Mouse (Mus musculus) c-Kit-positive CD71-negative TER-119-negative erythroid progenitor cells, embryonic 14.5 days (primary cell): ENCODE measurements around the gene H2-Aa.
"Not testable (repeated sequence)": the region's sequence is repeated elsewhere in the genome, so short reads cannot be mapped to it uniquely, and the experiment has no call there.

Source experiments
- DNase-seq: peaks from one replicate; pipeline ENCODE4 v3.0.0-alpha.2; 2013; ENCODE audit warnings: low read depth

H2-Aa gene

DNA sequence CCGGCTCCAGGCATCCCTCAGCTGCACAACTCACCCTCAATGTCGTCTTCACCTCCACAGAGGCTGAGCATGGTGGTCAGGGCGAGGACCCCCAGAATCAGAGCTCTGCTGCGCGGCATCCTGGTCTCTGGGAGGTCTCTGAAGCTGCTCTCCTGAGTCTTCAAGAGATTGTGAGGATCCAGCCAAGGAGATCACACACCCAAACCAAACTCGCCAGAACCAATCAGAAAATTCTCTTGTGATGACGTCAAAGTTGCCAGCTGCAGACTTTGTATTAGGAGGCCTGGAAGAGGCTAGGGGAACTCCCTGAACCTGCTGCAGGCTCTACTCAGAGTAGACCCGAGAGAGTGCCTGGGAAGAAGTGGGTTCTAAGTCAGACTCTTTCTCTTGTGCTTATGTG is at the start of gene H2-Aa:
H2-Aa (minus strand) TSS at position 176 of the 400 bp plus-strand sequence.
- peak; percentile 82 for DNase-seq

DNA sequence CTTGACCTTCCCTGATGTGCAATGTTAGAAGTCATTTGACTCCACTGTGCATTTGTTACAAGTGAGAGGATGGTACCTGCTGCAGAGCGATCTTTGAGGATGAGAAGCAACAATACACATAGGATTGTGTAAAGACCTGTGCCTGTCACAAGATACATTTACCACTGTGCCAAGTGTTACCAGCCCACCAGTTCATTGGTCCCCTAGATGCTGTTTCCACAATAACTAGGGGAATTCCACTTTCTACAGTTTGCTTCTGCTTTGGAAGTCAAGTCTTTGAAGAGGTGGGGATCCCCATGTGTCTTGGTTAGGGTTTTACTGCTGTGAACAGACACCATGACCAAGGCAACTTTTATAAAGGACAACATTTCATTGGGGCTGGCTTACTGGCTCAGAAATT is 43.6 kb upstream of the H2-Aa start:
- no peak for DNase-seq

DNA sequence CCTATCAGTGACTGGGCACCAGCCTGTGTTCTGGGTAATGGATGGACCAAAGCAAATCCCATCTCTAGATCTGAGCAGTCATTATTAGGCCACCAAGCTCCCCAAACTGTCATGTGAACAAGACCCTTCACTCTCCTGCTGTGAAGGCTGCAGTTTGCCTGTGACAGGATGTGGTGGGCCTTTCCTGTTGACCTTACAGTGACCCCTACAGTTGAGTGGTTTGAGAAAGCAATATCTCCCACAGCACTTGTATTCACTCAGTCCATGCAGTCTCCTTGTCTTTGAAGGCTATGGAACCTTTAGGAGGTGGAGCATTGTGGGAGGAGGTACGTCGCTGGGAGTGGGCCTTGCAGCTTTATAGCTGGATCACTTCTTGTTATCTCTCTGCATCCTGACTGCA is 42.2 kb upstream of the H2-Aa start:
- no peak for DNase-seq

DNA sequence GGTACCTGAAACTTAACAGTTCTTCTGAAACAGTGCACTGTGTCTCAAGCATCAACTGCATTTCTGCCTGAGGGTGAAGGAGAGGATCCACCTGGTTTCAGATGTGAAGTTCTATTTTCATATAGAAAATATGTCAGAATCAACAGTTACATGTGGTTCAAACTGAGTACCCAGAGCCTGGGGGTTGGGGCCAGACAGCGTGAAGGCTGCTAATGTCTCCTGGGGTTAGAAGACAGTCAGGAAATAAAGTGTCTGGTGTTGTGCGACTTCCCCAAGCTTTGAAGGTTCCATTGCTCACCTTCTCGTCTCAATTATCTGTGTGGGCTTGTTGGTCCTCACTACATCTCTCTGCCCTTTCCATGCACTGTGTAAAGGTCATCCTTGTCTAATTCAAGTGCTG is 38.8 kb upstream of the H2-Aa start:
- DNase-seq = no peak

DNA sequence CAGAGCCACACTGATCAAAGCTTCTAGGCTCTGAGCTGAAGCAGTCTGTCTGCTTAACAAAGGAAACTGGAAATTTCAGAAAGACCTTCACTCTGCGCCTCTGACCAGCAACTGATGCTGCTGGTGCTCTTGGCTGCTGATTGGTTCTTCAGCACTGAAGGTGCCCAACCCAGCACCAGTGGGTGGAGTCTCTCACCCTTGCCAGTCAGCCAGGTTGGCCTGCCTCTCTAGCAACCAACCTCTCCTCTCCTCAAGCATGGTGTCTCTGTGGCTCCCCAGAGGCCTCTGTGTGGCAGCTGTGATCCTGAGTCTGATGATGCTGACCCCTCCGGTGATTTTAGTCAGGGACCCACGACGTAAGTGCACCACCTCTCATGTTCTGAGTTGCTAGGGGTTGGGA is 37.8 kb upstream of the H2-Aa start, which contains the start of gene H2-Eb2:
H2-Eb2 (plus strand) TSS at position 230 of the 400 bp plus-strand sequence.
- DNase-seq = no peak

DNA sequence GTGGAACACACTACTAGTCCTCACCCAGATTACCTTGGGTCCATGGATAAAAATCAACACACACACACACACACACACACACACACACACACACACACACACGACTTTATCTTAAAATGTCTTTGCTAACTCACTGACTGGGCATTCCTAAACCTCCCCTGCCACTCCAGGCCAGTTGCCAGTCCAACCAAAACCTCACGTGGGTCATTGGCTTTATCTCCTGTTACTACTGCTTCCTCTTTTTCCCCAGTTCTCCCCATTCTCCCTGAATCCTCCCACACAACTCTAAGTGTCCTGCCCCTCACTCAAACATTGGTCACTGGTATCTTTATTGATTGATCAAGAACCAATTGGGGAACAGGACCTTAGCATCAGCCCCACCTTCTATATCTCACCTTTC is 29.7 kb upstream of the H2-Aa start:
- no peak for DNase-seq

DNA sequence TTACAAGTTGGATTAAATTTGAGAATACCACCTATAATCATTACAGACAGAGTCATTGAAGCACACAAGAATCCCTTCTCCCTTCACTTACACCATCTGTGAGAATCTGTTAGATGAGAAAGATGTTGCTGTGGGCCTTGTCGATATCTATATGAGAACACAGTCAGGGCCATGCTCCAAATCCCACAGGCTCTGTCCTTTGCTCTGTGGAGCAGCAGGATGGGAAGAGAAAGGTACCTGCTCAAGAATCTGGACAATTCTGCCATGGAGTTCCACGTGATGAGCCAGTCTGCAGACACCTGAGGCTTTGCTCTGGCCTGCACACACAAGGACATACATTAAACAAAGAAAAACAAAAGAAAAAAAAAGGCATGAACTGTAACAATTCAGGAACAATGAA is 29.1 kb upstream of the H2-Aa start:
- DNase-seq = no peak

DNA sequence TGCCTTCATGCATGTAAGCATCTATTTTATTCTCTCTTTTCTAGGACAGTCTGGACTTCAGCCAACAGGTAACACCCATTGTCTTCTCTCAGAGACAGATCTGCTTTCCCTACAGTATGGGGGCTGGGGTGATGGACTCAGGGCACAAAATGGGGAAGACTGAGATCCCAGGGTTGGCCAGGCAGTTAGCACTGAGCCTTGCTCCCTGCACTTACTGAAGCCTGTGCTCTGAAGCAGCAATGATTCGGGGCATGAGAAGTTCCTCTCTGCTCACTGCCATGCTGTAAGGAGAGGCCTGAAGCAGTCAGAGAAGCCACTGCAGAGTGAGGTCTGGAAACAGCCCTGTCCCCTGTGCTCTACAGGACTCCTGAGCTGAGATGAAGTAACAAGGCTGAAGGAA is 27.9 kb upstream of the H2-Aa start:
- DNase-seq = no peak

DNA sequence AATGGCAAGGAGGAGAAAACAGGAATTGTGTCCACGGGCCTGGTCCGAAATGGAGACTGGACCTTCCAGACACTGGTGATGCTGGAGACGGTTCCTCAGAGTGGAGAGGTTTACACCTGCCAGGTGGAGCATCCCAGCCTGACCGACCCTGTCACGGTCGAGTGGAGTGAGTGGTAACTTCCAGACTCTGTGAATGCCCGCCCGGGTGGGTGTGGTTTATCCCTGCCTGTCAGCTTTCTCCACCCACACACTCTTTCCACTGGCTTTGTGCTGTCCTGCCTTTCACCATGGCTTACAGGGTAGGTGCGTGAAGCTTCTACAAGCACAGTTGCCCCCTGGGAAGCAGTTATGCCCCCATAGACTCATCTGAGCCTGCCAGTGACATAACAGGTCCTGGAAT is 26.7 kb upstream of the H2-Aa start:
- no peak for DNase-seq

DNA sequence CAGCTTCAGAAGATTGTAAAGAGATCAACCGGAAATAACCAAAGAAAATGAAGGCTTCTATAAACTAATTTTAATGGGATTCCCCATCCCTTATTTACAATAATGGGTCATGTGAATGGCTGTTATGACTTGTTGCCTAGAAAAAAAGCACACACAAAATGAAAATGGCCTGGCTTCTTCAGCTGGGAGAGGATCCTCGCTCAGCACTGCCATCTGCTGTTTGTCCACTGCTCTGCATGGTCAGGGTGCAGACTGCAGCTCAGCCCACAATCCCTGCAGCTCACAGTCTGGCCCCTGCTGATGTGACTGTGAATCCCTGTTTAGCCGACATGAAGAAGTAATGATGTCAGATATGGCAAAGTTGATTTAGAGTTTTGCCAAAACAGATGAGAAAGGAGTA is 25.8 kb upstream of the H2-Aa start:
- DNase-seq = peak; percentile 58

DNA sequence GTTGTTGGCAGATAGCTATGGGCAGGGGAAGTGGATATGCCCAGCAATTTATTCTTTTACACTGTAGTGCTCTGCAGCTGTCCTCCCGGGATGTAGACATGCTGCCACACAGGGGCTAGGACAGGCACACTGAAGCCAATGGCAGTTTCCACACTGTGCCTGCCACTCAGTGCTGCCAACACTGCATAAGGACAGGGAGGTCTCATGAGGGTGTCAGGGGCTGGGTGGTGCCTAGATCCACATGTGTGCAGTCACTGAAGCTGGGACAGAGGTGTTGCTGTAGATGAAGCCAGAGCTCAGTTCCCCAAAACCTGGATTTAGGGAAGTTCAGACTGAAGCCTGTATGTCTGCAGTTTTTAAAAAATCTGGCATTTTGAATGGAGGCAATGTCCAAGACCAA is 24.6 kb upstream of the H2-Aa start:
- no peak for DNase-seq

DNA sequence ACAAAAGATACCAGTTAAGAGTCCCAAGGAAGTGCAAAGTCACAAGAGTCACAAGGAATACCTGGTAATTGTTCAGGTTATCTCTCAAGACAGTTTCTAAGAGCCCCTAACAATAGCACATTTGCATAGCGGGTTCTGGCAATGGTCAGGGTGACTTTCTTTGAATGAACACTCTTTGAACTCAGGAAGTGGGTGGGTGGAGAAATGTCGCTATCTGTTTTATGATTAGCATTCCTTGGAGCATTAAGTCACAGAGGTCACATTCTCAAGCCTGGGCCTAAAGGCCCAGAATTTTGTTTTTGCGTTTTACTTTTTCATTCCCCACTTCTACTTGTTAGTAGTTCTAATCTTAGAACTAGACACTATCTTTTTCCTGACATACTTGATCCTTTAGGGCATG is 22.9 kb upstream of the H2-Aa start:
- not testable (repeated sequence) for DNase-seq

DNA sequence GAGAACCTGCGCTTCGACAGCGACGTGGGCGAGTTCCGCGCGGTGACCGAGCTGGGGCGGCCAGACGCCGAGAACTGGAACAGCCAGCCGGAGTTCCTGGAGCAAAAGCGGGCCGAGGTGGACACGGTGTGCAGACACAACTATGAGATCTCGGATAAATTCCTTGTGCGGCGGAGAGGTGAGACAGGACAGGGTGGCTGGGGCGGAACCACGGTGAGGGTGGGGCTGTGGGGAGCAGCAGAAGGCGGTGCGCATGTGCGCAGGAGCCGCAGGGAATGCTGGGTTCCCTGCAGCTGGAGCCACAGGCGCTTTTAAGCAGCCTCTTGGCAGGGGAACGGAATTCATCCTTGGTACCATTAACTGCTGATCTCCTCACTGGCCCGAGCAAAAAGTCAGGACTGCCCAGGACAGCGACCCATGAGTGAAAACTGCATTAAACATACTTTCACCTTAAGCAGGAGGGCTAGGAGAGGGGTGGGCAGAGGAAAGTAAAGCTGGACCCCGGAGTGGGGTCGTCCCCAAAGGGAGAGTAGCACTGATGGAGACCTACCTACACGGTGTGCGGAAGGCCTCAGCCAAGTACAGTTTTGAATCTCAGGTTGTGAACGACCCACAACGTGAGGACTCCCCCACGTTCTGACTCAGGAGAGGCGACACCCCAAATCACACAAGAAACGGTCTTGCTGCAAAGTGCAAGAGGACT is 22.2 kb upstream of the H2-Aa start:
- no peak for DNase-seq

DNA sequence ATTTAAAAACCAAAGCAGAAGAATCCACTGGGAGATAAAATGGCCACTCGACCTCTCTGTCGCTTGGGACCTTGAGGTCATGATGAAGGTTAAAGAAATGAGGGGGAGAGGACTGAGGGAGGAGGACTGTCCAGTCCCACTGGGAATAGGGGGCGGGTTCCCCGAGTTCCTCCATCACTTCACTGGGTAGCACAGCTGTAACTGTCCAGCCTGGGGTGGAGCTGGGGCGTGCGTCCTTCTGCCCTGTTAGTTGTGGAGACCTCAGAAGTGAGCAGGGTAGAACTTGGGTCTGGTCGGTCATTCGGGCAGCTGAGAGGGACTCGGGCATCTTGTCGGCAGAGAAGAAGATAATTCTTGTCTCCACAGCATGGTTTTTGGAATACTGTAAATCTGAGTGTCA is 21.6 kb upstream of the H2-Aa start:
- no peak for DNase-seq

DNA sequence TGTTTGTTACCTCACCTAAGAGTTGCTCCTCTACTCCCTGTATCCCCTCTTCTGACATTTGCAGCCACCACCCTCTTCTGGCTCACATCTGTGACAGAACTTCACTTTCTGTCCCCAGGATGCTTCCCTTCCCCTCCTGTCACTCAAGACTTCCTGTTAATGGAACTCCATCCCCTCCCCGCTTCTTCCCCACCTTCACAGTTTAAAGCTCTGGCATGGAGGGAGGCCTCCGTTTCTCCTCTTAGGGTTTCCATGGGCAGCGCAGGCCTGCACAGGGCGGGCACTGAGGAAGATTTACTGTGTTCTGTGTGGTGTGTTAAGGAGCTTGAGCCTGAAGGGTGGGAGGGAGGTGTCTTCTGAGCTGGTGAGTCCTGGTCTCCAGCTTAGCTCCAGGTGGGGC is 20.5 kb upstream of the H2-Aa start:
- no peak for DNase-seq

DNA sequence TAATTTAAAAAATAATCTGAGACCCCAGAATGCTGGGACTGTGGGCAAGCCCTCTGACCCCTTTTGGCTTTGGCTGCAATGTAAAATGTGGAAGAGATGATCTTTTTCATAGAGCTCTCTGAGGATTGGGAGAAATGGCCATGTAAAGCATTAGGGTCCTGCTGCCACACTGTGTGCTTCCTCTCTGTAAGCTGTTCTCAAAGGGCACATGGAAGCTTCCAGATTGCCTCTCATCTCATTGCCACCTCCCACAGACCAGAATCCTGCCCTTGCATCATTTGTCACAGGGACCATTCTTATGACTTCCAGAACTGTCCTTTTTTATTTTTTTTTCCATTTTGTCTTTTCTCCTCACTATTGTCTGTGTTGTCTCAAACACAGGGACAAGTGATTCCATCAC is 19.6 kb upstream of the H2-Aa start:
- DNase-seq = no peak

DNA sequence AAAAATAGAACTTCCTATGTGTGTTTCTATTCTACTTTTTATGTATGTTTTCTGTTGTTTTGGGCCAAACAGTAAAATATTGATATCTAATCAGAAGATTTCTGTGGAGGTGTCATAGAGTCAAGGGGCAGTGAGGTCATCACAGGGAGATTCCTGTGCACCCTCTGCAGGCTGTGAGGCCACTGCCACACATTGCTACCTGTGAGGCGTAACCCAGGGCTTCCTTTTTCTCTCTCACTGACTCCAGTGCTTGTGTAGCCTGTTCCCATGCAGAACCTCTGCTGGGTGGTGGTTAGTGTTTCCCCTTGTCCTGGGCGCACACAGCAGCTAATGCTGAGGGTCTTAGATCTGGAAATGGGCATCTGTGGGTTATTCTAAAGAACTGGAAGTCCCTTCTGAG is 18.8 kb upstream of the H2-Aa start:
- DNase-seq = no peak

DNA sequence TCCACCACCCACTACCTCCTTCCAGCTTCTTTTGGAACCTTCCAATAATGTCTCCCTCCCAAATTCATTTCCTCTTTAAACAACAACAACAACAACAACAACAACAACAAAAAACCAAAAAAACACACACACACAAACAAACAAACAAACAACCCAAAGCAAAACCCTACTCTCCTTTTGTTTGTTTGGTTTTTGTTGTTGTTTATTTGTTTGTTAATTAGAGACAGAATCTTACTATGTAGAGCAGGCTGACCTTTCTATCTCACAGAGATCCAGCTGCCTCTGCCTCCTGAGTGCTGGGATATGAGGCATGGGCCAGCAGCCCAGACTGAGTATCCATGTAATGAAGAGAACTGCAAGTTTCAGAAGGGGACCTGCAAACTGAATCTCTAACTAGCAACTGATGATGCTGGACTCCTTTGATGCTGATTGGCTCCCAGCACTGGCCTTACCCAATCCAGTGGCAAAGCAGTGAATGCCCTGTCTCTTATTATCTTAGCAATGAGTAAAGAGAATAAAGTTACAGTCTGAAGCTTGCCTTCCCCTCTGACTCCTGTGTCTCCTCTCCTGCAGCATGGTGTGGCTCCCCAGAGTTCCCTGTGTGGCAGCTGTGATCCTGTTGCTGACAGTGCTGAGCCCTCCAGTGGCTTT is 17.9 kb upstream of the H2-Aa start, which contains the start of gene H2-Eb1:
H2-Eb1 (plus strand) TSS at position 488 of the 651 bp plus-strand sequence.
- peak; percentile 74 for DNase-seq

DNA sequence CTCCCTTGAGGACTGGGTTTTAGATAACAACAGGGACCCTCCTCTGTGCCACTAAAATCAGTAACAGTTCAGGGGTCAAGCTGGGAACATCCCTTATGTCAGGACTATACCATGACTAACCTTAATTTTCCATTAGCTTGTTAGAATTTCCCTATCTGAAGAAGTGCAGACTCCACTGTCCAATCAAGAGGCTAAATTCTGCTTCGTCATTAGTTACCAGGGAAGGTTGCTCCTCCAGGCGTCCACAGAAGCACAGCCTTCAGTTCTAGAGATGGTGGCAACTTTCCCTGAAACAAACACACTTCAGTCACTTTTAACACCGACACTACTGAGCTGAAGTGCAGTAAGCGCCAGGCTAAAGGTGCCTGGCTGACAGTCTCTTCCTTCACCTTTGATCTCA is 17.1 kb upstream of the H2-Aa start:
- DNase-seq = peak; percentile 75

DNA sequence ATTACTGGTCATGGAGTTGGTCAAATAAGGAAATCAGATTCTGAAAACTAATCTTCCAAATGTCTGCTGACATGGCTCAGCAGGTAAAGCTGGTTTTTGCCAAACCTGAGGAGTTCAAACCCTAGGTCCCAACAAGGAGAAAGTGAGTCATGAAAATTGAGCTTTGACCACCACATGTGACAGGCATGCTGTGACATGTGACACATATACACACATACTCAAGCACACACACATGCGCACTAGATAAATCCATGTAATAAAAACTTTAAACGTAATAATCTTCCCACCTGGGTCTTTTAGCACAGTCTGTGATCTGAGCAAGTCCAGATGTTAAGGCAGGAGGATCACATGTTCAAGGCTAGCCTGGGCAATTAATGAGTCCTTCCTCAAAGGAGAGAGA is 16.2 kb upstream of the H2-Aa start:
- DNase-seq = no peak

DNA sequence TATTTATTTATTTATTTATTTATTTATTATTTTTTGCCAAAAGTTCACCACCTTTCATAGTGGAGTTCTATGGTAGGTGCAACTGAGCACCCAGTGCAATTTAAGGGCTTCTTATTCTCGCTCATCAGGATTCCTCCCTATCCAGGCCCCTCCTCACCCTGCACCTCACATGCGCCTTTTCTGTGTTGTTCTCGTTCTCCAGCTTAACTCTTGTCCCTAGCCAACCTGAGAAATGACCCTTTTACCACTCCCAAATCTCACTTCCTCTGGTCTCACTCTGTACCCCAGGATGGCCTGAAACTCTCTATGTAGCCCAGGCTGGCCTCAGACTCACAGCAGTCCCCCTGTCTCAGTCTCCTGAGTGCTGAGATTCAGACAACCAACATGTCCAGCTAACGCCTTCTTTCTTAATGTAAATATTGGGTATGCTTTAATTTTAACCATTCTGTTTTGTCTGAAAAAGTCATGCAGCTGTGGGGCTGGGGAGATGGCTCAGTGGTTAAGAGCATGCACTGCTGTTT is 14.1 kb upstream of the H2-Aa start:
- DNase-seq = no peak

DNA sequence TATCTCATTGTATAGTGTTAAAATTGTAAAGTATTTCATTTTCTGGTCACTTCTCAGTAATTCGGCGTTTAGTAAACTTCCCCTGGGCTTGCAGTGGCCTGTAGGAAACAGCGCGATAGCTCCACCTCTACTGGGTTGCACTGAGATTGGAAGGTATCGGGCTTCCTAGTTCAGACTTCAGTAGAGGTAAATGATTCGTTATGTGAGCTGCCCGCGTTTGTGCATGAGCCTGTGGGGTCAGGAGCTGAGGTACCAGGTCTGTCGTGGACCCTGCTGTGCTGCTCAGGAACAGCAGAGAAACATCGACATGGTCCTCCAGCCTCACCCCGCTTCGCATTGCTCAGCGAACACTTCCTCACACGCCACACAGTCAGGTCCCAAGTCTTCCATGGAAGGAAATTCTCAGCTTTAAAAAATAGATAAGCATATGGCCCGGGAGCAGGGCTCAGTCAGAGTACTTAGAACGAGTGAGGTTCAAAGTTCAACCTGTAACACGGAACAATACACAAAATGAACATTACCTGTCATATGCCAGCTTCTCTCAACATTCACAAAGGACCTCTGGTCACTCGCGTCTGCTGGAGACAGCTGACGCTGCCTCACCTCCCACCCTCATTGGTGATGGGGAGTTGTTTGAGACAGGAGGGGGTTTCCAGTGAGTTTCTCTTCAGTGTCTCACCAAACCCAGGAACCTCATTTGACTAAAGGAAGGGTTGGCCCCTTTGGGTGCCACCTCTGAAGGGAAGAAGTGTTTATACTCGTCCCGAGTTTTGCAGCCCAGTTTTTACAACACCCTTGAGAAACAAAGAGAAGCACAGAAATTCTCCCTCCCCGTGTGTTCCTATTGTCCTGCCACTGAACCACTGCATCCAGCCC is 13.3 kb upstream of the H2-Aa start:
- no peak for DNase-seq

DNA sequence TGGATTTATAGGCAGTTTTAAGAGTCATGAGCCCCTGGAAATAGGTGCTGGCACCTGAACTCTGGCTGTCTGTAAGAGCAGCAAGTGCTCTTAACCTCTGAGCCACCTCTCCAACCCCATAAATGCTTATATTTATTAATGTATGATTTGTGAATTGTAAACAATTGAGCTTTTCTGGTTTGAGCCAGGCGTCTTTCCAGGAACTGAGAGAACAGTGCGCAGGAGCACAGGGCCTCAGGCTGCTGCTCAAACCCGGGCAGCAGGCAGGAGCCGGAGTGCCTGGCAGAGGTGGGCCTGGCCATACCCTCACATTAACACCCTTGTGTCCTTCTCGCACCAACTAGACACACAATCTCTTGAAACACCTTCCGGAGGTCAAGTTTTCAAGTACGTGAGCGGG is 12.4 kb upstream of the H2-Aa start:
- DNase-seq = no peak
